Mouse (Mus musculus) bone marrow, adult 2 months (tissue): ENCODE results near the gene Itgb5.

ENCODE experiments used
- CTCF ChIP-seq: fragments of 200-500 bp; IDR thresholded peaks from 2 replicates; pipeline ENCODE4 v1.5.1; 2011; ENCODE audit warnings: low read length, control low read depth; ENCODE audit not compliant: control insufficient read depth, insufficient read depth
- POLR2A ChIP-seq: fragments of 200-500 bp; IDR thresholded peaks from 2 replicates; pipeline ENCODE4 v1.6.1; 2011; ENCODE audit warnings: low read depth, mild to moderate bottlenecking, control low read depth, low read length, borderline replicate concordance; ENCODE audit not compliant: control insufficient read depth

- TF ChIP-seq CTCF (no peak), POLR2A (no peak)
Observed at GRCm38 (mm10) chr16:33878041-33878783, 48.7 kb downstream of the Itgb5 start.
